Mouse (Mus musculus): ENCODE results near the gene Tom1l2. TPM values are rescaled to one million over a fixed set of nuclear protein-coding genes. Genes with fewer than 3 reads are reported as not detected.
A peak's percentile ranks its signal among the peaks of the same experiment; 100 is the strongest.

The Tom1l2 gene
- polyA plus RNA-seq, 2 experiments: 21.5 to 36.0 TPM

- Histone ChIP-seq H3K4me2 (replicated peaks; ENCODE audit: low read depth, low read length, severe bottlenecking) (no peak overlapping the region), H3K9me3 (ENCODE audit: control insufficient read depth, low read length) (no peaks in the 10 kb centered on the region), H3K9ac (ENCODE audit: low read depth, low read length, severe bottlenecking) (no peak overlapping the region), H3K36me3 (ENCODE audit: control insufficient read depth, insufficient read depth, low read length) (peaks cover 23% of the 10 kb centered on the region), H3K27me3 (ENCODE audit: control insufficient read depth, insufficient read depth, low read length) (no peaks in the 10 kb centered on the region), H3K4me3 (replicated peaks; ENCODE audit: low read length) (no peak overlapping the region), H3K27ac (replicated peaks; ENCODE audit: low read depth, low read length) (0 out of 2 replicates have a peak overlapping the region, but pooled peaks have one; percentile 26), H3K4me1 (ENCODE audit: control insufficient read depth, insufficient read depth, low read length) (peaks cover 14% of the 10 kb centered on the region)
- TF ChIP-seq POLR2A (IDR thresholded peaks at IDR 0.05; ENCODE audit: borderline replicate concordance, extremely low read depth, insufficient read depth, insufficient read length): no peak
- ATAC-seq (ENCODE audit: low FRiP score, low read depth) (no peak), DNase-seq (ENCODE audit: low spot score) (no peak)
- 51% methylated on average over 6 of the region's 6 CpGs for WGBS
These were observed 96.5 kb downstream of the Tom1l2 start for GRCm38 (mm10) chr11:60256176-60256681.

DNA sequence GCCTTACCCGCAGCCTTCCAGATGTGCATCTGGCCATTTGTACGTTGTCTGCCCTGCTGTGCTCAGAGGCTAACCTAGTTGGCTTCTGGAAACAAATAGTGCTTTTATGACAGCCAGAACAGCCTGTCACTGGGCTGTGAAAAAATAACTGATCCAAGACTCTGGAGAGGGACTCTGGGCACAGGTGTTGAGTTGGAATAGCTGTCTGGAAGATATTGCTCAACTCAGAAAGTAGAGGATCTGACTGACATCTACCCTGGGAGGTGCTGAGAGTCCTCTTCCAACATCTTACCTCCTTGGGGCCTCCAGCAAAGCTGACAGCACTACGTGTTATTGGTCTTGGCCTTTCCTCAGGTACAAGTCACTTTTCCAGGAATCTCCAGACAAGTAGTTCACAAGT lies 97.1 kb downstream of the Tom1l2 start:
- ATAC-seq (ENCODE audit: low FRiP score, low read depth): no peak
- WGBS: 49% methylated on average over 3 of the region's 3 CpGs
- no peak overlapping the region for H3K4me3 ChIP-seq (replicated peaks; ENCODE audit: low read length)
- no peaks in the 10 kb centered on the region for H3K9me3 ChIP-seq (ENCODE audit: control insufficient read depth, low read length)
- no peak overlapping the region for H3K9ac ChIP-seq (ENCODE audit: low read depth, low read length, severe bottlenecking)
- peaks cover 23% of the 10 kb centered on the region for H3K36me3 ChIP-seq (ENCODE audit: control insufficient read depth, insufficient read depth, low read length)
- TF ChIP-seq POLR2A (IDR thresholded peaks at IDR 0.05; ENCODE audit: borderline replicate concordance, extremely low read depth, insufficient read depth, insufficient read length): no peak
- H3K4me2 ChIP-seq (replicated peaks; ENCODE audit: low read depth, low read length, severe bottlenecking): no peak overlapping the region
- no peak overlapping the region for H3K27ac ChIP-seq (replicated peaks; ENCODE audit: low read depth, low read length)
- no peaks in the 10 kb centered on the region for H3K27me3 ChIP-seq (ENCODE audit: control insufficient read depth, insufficient read depth, low read length)
- H3K4me1 ChIP-seq (ENCODE audit: control insufficient read depth, insufficient read depth, low read length): peaks cover 14% of the 10 kb centered on the region
- DNase-seq (ENCODE audit: low spot score): no peak

- Histone ChIP-seq H3K4me1 (ENCODE audit: control insufficient read depth, insufficient read depth, low read length) (peaks cover 14% of the 10 kb centered on the region), H3K9ac (ENCODE audit: low read depth, low read length, severe bottlenecking) (no peak overlapping the region), H3K27me3 (ENCODE audit: control insufficient read depth, insufficient read depth, low read length) (no peaks in the 10 kb centered on the region), H3K9me3 (ENCODE audit: control insufficient read depth, low read length) (no peaks in the 10 kb centered on the region), H3K27ac (replicated peaks; ENCODE audit: low read depth, low read length) (no peak overlapping the region), H3K36me3 (ENCODE audit: control insufficient read depth, insufficient read depth, low read length) (peaks cover 28% of the 10 kb centered on the region), H3K4me2 (replicated peaks; ENCODE audit: low read depth, low read length, severe bottlenecking) (no peak overlapping the region), H3K4me3 (replicated peaks; ENCODE audit: low read length) (no peak overlapping the region)
- ATAC-seq (ENCODE audit: low FRiP score, low read depth): no peak
- no peak for TF ChIP-seq POLR2A (IDR thresholded peaks at IDR 0.05; ENCODE audit: borderline replicate concordance, extremely low read depth, insufficient read depth, insufficient read length)
- 71% methylated on average over 3 of the region's 3 CpGs for WGBS
- no peak for DNase-seq (ENCODE audit: low spot score)
These were observed 97.5 kb downstream of the Tom1l2 start for GRCm38 (mm10) chr11:60255181-60255580.

GRCm38 (mm10) chr11:60254308-60254707 lies 98.4 kb downstream of the Tom1l2 start:
- Histone ChIP-seq H3K4me3 (replicated peaks; ENCODE audit: low read length) (no peak overlapping the region), H3K9ac (ENCODE audit: low read depth, low read length, severe bottlenecking) (no peak overlapping the region), H3K4me2 (replicated peaks; ENCODE audit: low read depth, low read length, severe bottlenecking) (no peak overlapping the region), H3K9me3 (ENCODE audit: control insufficient read depth, low read length) (no peaks in the 10 kb centered on the region), H3K36me3 (ENCODE audit: control insufficient read depth, insufficient read depth, low read length) (peaks cover 29% of the 10 kb centered on the region), H3K4me1 (ENCODE audit: control insufficient read depth, insufficient read depth, low read length) (peaks cover 14% of the 10 kb centered on the region), H3K27ac (replicated peaks; ENCODE audit: low read depth, low read length) (no peak overlapping the region), H3K27me3 (ENCODE audit: control insufficient read depth, insufficient read depth, low read length) (no peaks in the 10 kb centered on the region)
- no peak for TF ChIP-seq POLR2A (IDR thresholded peaks at IDR 0.05; ENCODE audit: borderline replicate concordance, extremely low read depth, insufficient read depth, insufficient read length)
- DNase-seq (ENCODE audit: low spot score) (no peak), ATAC-seq (ENCODE audit: low FRiP score, low read depth) (no peak)
- 80% methylated on average over 5 of the region's 5 CpGs for WGBS

DNA sequence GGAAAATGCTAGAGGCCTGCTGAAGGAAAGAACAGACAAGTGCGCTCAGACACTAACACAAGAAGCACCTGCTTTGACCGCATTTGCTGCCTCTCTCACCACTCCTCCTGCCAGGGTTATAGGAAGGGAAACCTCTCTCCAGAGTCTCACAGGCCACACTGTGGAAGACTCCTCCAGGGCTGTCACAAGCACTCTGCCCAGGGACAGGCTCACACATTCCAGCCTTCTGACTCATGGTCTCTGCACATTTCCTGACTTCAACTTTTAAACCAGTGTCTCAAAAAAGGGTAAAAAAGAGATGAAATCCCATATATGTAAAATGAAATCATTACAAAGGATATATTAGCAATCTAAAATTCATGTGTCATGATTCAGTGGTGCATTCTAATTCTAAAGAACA lies 99.2 kb downstream of the Tom1l2 start:
- no peak for DNase-seq (ENCODE audit: low spot score)

More for the DNA sequence above, 99.2 kb downstream of the Tom1l2 start:
- TF ChIP-seq POLR2A (IDR thresholded peaks at IDR 0.05; ENCODE audit: borderline replicate concordance, extremely low read depth, insufficient read depth, insufficient read length): no peak
- no peaks in the 10 kb centered on the region for H3K27me3 ChIP-seq (ENCODE audit: control insufficient read depth, insufficient read depth, low read length)
- no peak overlapping the region for H3K4me2 ChIP-seq (replicated peaks; ENCODE audit: low read depth, low read length, severe bottlenecking)
- 87% methylated on average over 2 of the region's 2 CpGs for WGBS
- H3K4me3 ChIP-seq (replicated peaks; ENCODE audit: low read length): no peak overlapping the region
- H3K27ac ChIP-seq (replicated peaks; ENCODE audit: low read depth, low read length): no peak overlapping the region
- no peak for ATAC-seq (ENCODE audit: low FRiP score, low read depth)
- peaks cover 22% of the 10 kb centered on the region for H3K4me1 ChIP-seq (ENCODE audit: control insufficient read depth, insufficient read depth, low read length)
- H3K36me3 ChIP-seq (ENCODE audit: control insufficient read depth, insufficient read depth, low read length): peaks cover 24% of the 10 kb centered on the region
- no peaks in the 10 kb centered on the region for H3K9me3 ChIP-seq (ENCODE audit: control insufficient read depth, low read length)
- H3K9ac ChIP-seq (ENCODE audit: low read depth, low read length, severe bottlenecking): no peak overlapping the region

Measured in limb, embryonic 14.5 days (tissue).